ENCODE assay signal across 8 mouse cellular contexts in genomic region chr16:4885760-4886689, GRCm38 (mm10). TPM values are rescaled to one million over a fixed set of nuclear protein-coding genes. Genes with fewer than 3 reads are reported as not detected.
DNase-seq lines count a peak whose midpoint lies in the region; ATAC-seq and TF ChIP-seq lines count a peak whose summit lies in the region.

Gene Mgrn1, plus strand, starts transcription at chr16:4886249.

- peak within 1 kb of the TSS; percentile 91 for H3K4me2 ChIP-seq in hindbrain, embryonic 16.5 days (ENCODE audit: low read length)

- H3K27me3 ChIP-seq in hindbrain, embryonic 16.5 days (replicated peaks; ENCODE audit: control insufficient read depth, insufficient read depth, low read length): no peaks in the 10 kb centered on the region

- peak within 1 kb of the TSS; percentile 80 for H3K4me3 ChIP-seq in gastrocnemius, adult 2 months
- peak within 1 kb of the TSS; percentile 68 for H3K4me3 ChIP-seq in hindbrain, embryonic 16.5 days (ENCODE audit: low read length)
- peak within 1 kb of the TSS; percentile 82 for H3K4me3 ChIP-seq in left cerebral cortex, adult 2 months

- H3K27ac ChIP-seq in gastrocnemius, adult 2 months: peak within 1 kb of the TSS; percentile 96
- peak within 1 kb of the TSS; percentile 91 for H3K27ac ChIP-seq in hindbrain, embryonic 16.5 days (ENCODE audit: low read depth, low read length)
- H3K27ac ChIP-seq in left cerebral cortex, adult 2 months: peak within 1 kb of the TSS; percentile 99

- peak; percentile 80 for ATAC-seq in common myeloid progenitor, adult 5-6 weeks (replicated peaks; ENCODE audit: low read depth, poor library complexity, severe bottlenecking)
- ATAC-seq in hindbrain, embryonic 16.5 days: peak; percentile 89
- peak; percentile 84 for ATAC-seq in megakaryocyte, adult 5-6 weeks (ENCODE audit: poor library complexity, severe bottlenecking)

- peak; percentile 89 to 94 for DNase-seq in adrenal gland, adult (ENCODE audit: inconsistent age in 2 of 2, low spot score in 1 of 2)
- DNase-seq in gastrocnemius, adult 2 months: peak; percentile 94
- peak; percentile 74 to 83 for DNase-seq in left cerebral cortex, adult 2 months (ENCODE audit: extremely low spot score in 1 of 2, low spot score in 2 of 2)
- DNase-seq in right cerebral cortex, adult 2 months (ENCODE audit: low spot score in 2 of 2): peak; percentile 78 to 84
- DNase-seq in urinary bladder, postnatal 25 days (ENCODE audit: low spot score): peak; percentile 76

- H3K9me3 ChIP-seq in hindbrain, embryonic 16.5 days (ENCODE audit: control insufficient read depth, low read length): no peaks in the 10 kb centered on the region

- no peaks in the 10 kb centered on the region for H3K36me3 ChIP-seq in hindbrain, embryonic 16.5 days (ENCODE audit: control insufficient read depth, insufficient read depth, low read length)

- H3K9ac ChIP-seq in hindbrain, embryonic 16.5 days (ENCODE audit: low read depth, low read length): peak within 1 kb of the TSS; percentile 83

- no peak for TF ChIP-seq CTCF in gastrocnemius, adult 2 months (IDR thresholded peaks at IDR 0.05)
- TF ChIP-seq CTCF in left cerebral cortex, adult 2 months (IDR thresholded peaks at IDR 0.05): no peak; the same call in 1 of the 2 replicates

- H3K4me1 ChIP-seq in hindbrain, embryonic 16.5 days (ENCODE audit: control insufficient read depth, insufficient read depth, low read depth, low read length): peaks cover 33% of the 10 kb centered on the region

- WGBS in hindbrain, embryonic 16.5 days: under 1% methylated on average over 54 of the region's 74 CpGs

- intact Hi-C loops in gastrocnemius, adult 2 months (cut with DNase I): loop anchor here (2.0 kb wide), 1 partner anchor 17 kb away; no protein-coding TSS in a partner anchor
- intact Hi-C loops in left cerebral cortex, adult 2 months (cut with DNase I): loop anchor here (2.0 kb wide), 1 partner anchor 27 kb away; no protein-coding TSS in a partner anchor

RNA-seq across cellular contexts. Expression of gene Mgrn1, which starts in this region (rescaled TPM):
- 11.2 and 13.5 TPM in 2 replicates for total RNA-seq in common myeloid progenitor, adult 5-6 weeks (2017)
- total RNA-seq in gastrocnemius, adult 2 months (2021): 10 to 100 TPM; 53.5 to 66.1 TPM
- polyA plus RNA-seq in hindbrain, embryonic 16.5 days (2015; fragmentation: Nextera tagmentation; extraction: Ambion mirVana): 133 and 140 TPM in 2 replicates
- total RNA-seq in left cerebral cortex, adult 2 months (2021): 100 to 1,000 TPM; 208 to 211 TPM
- total RNA-seq in megakaryocyte, adult 5-6 weeks (2015): 30.4 and 33.0 TPM in 2 replicates
- total RNA-seq in megakaryocyte, adult 5-6 weeks (2017): 32.1 and 41.0 TPM in 2 replicates

Comparison
In these comparisons a context has a peak if more than half of its experiments do, and no peak if none do; other contexts are left out.
1. Peak in every context shown above with its lines: DNase-seq, ATAC-seq, H3K4me3 ChIP-seq and H3K27ac ChIP-seq.